Mouse (Mus musculus) cerebellum, adult 11-12 months (tissue): ENCODE results near the gene Pygm.
A peak's percentile ranks its signal among the peaks of the same experiment; 100 is the strongest.

Experiments
- DNase-seq: peaks from one replicate; pipeline ENCODE4 v3.0.0; 2022

The Pygm gene

DNA sequence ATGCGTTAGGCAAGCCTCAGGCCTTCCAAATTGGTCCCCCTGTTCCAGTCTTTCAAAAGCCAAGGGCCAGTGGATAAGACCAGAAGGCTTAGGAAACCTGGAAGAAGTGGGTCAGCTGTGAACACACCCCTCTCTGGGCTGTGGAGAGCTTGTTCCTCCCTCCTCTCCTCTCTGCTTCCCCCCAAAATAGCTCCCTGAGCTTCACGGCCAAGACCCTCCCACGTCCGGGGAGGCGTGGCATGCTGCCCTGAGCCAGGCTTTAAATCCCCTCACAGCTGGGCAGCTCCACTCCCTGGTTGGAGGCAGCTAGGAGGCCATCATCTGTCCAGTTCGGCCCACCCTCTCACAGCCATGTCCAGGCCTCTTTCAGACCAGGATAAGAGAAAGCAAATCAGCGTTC is at the start of gene Pygm:
TSS of gene Pygm (plus strand) at position 272 of the 400 bp plus-strand sequence.
- peak; percentile 57 for DNase-seq

GRCm38 (mm10) chr19:6334673-6335457 is 49.3 kb upstream of the Pygm start, which contains the start of gene Men1:
Gene Men1, plus strand, starts transcription at chr19:6334979.
- DNase-seq: peak; percentile 94

DNA sequence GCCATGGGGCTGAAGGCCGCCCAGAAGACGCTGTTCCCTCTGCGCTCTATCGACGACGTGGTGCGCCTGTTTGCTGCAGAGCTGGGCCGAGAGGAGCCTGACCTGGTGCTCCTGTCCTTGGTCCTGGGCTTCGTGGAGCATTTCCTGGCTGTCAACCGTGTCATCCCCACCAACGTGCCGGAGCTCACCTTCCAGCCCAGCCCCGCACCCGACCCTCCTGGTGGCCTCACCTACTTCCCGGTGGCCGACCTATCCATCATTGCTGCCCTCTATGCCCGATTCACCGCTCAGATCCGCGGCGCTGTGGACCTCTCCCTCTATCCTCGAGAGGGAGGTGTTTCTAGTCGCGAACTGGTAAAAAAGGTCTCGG is 48.8 kb upstream of the Pygm start:
- DNase-seq: peak; percentile 47

- peak; percentile 48 for DNase-seq
Observed at GRCm38 (mm10) chr19:6336920-6337319, 47.3 kb upstream of the Pygm start.

- peak; percentile 44 for DNase-seq
Observed at GRCm38 (mm10) chr19:6338171-6338570, 46.0 kb upstream of the Pygm start.

- peak; percentile 47 for DNase-seq
Observed at GRCm38 (mm10) chr19:6338716-6339115, 45.5 kb upstream of the Pygm start.

- DNase-seq: peak; percentile 58
Observed at GRCm38 (mm10) chr19:6339191-6339590, 45.0 kb upstream of the Pygm start.

DNA sequence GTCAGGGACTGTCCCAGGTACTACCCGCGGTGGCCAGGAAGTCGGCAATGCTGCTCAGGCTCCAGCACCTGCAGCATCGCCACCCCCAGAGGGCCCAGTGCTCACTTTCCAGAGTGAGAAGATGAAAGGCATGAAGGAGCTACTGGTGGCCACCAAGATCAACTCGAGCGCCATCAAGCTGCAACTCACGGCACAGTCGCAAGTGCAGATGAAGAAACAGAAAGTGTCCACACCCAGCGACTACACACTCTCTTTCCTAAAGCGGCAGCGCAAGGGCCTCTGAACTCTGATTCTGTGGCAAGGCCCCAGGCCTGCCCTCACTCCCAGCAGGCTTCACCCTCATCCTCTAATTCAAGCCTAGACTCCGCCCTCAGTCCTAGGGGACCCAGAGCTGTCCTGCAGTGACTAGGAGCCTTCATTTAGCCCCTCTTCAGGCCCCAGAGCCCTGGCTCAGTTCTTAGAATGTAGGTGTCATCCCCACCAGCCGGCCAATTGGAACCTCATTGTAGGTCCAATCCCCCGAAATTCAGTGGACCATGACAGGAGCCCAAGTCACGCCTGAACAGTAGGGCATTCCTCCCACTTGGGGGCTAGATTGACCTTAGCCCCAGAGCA is 44.2 kb upstream of the Pygm start:
- peak; percentile 54 for DNase-seq

GRCm38 (mm10) chr19:6340524-6341452 is 43.4 kb upstream of the Pygm start, which contains the start of gene Map4k2:
Gene Map4k2, plus strand, starts transcription at chr19:6341135.
- DNase-seq: peak; percentile 83

DNA sequence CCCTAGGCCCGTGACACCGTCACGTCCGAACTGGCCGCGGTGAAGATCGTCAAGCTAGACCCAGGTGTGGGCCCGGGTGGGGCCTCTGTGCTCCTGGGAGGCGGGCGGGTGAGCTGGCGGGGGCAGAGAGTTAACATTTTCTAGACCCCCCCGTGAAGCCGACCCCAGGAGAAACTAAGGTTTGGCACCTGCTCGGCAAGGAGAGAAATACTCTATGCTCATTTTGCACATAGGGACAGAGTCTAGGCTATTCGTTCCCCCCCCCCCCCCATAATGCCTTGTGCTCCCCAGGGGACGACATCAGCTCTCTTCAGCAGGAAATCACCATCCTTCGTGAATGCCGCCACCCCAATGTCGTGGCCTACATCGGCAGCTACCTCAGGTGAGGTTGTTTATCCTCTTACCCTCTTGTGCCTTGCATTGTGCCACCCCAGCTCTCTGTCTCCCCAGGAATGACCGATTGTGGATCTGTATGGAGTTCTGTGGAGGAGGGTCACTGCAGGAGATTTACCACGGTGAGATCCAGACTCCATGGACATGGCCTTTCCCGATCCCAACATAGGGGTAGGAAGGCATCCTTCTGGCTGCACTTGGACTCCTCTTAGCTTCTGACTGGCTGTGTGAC is 42.6 kb upstream of the Pygm start:
- DNase-seq: peak; percentile 52

DNA sequence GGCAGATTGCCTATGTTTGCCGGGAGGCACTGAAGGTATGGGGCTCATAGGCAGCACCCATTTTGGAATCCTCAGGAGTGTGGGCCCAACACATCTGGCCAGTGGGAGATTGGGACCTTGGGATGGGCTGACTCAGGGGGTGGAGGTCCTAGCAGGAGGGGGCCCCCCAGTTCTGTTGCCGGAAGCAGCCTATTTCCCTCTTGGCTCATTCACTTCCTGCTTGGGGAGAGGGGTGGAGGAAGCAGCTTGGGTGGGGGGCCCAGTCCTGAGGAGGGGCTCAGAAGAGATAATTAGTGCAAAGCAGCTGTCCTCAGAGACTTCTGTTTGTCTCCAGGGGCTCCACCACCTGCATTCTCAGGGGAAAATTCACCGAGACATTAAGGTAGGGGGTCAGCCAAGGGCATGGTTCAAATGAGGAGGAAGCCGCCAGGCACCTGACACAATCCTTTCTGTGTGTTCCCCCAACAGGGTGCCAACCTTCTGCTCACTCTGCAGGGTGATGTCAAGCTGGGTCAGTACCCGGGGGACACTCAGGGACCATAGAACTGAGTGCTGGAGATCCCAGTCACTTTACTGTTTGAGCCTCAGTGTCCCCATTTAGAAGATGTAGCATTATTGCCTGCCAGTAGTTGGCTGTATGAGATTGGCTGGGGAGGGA is 41.8 kb upstream of the Pygm start:
- peak; percentile 57 for DNase-seq

GRCm38 (mm10) chr19:6343066-6343925 is 40.9 kb upstream of the Pygm start:
- DNase-seq: peak; percentile 63

DNA sequence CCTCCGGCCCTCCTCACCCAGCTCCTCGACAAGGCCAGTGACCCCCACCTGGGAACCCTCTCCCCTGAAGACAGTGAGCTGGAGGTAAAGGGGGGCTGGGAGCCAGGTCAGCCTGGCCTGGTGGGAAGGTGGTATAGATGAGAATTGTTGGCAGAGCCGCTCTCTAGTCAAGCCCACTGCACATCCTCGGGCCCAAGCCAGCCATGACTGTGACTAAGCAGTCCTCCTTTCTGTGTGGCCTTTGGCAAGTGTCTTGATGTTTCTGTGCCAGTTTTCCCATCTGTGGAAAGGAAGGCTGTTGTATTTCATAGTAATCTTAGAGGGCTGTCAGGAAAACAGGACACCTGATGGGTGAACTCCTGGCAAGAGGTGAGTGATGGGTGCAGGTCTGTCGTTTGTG is 40.2 kb upstream of the Pygm start:
- peak; percentile 70 for DNase-seq

- no peak for DNase-seq
Observed at GRCm38 (mm10) chr19:6346023-6346422, 38.2 kb upstream of the Pygm start.

DNA sequence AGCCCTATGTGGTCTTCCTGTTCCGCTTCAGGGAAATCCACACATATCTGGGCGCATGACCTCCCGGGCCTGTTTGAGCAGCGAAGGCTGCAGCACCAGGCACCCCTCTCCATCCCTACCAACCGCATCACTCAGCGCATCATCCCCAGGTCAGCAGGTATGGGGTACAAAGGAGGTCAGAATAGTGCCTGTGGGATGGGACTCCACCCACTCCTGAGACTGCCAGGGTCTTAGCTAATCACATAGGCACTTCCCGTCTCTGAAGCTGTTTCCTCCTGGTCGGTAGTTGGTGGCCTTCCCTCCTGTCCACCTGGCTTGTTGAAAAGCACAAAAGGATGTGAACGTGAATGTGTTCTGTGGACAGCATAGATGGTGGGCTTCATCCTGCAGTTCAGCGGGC is 37.5 kb upstream of the Pygm start:
- no peak for DNase-seq

DNA sequence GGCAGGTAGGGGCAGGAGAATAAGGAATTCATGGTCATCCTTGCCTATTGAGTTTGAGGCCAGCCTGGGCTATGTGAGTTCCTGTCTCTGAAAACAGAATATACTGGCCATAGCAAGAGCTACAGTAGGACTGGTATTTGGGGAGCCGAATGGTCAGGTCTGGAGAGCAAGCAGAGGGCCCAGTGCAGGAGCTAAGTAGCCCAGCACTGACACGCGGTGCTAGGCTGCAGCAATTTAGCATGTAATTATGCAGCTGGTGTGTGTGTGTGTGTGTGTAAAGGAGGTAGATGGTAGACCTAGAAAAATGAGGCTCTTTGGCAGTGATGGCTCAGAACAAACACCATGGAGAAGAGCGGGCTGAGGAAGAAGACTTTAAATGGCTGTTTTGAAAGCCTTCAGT is 36.6 kb upstream of the Pygm start:
- DNase-seq: no peak

DNA sequence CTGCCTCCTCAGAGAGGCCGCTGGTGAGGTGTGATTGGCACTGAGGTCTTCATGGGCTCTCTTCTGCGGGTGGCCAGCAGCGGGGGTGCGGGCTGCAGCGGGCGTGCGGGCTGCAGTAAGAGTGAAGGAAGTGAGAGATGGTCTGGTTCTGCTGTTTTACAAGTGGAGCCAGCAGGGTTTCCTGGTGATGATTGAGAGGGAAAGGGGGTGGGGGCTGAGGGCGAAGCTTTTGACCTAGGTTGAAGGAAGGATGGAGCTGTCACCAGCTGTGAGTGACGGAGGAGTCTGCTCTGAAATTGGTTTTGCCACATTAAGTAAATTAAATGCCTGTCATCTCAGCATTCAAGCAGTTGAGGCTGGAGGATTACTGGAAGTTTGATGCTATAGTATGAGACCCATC is 35.5 kb upstream of the Pygm start:
- DNase-seq: no peak

- DNase-seq: no peak
Observed at GRCm38 (mm10) chr19:6349215-6349983, 34.8 kb upstream of the Pygm start.

DNA sequence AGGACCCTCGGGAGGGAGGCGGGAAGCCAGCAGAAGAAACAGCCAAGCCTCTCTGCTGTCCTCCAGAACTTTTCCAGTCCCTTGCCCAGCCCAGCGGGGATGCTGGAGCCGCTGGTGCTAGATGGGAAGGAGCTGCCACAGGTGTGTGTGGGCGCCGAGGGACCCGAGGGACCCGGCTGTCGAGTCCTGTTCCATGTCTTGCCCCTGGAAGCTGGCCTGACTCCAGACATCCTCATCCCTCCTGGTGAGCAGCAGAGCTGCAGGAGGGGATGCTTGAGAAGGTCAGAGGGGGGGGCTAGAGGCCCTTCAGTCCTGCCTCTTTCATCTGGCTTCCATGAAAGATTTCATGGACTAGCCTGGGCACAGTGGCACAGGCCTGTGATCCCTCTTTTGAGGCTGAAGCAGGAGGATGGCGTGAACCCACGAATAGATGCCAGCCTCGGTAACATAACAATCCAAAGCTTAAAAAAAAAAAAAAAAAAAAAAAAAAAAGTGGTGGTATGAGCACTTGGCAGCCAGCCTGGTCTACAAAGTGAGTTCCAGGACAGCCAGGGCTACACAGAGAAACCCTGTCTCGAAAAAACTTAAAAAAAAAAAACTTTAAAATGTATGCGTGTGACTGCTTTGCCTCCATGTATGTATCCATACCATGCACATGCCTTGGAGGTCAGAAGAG is 32.6 kb upstream of the Pygm start:
- DNase-seq: no peak

DNA sequence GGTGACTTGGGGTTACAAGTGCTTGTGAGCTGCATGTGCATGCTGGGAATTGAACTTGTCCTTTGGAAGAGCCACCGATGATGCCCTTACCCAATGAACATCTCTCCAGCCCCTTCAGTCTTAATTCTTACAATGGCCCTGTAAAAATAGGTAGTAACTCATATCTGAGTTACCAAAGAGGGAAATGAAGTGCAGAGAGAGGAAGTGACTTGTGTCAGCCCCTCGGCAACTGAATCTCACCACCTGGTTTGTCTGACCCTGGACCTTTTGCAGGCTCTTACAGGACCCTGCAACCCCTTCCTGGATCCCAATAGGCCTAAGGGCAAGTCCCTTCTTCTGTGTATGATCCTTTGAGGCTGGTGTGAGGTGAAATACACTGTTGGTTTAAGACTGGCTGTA is 32.1 kb upstream of the Pygm start:
- DNase-seq: no peak
